Mouse (Mus musculus): Measurements from ENCODE around the gene Grid1. TPM values are rescaled to one million over a fixed set of nuclear protein-coding genes. Genes with fewer than 3 reads are reported as not detected.

The Grid1 gene
- polyA plus RNA-seq (2015; fragmentation: Nextera tagmentation; extraction: Ambion mirVana): 0.02 and 0.29 TPM in 2 replicates

GRCm38 (mm10) chr14:34819919-34820652 lies at the start of gene Grid1:
Grid1 (plus strand) TSS chr14:34820108.
- no peak for TF ChIP-seq EP300 (IDR thresholded peaks at IDR 0.05)
- TF ChIP-seq CTCF (IDR thresholded peaks at IDR 0.05): no peak
- Histone ChIP-seq H3K4me1 (ENCODE audit: insufficient read depth, low read depth, low read length) (no peaks in the 10 kb centered on the region), H3K4me2 (replicated peaks; ENCODE audit: low read depth, low read length) (peak within 1 kb of the TSS; percentile 65), H3K4me3 (ENCODE audit: low read depth, low read length) (peak within 1 kb of the TSS; percentile 40), H3K9me3 (ENCODE audit: low read length) (no peaks in the 10 kb centered on the region), H3K27me3 (replicated peaks; ENCODE audit: insufficient read depth, low read length) (peaks cover 75% of the 10 kb centered on the region), H3K27ac (ENCODE audit: low read length) (no peak within 1 kb of the TSS), H3K9ac (replicated peaks; ENCODE audit: low read depth) (no peak within 1 kb of the TSS), H3K36me3 (ENCODE audit: insufficient read depth, low read length) (no peaks in the 10 kb centered on the region)
- DNase-seq (ENCODE audit: low spot score) (no peak), ATAC-seq (peak; percentile 39)
- 3% methylated on average over 47 of the region's 96 CpGs for WGBS

- ATAC-seq (no peak), DNase-seq (ENCODE audit: low spot score) (no peak)
- Histone ChIP-seq H3K36me3 (ENCODE audit: insufficient read depth, low read length) (no peaks in the 10 kb centered on the region), H3K27me3 (replicated peaks; ENCODE audit: insufficient read depth, low read length) (0 out of 2 replicates have a peak, but pooled peaks cover 9% of the 10 kb centered on the region), H3K4me3 (ENCODE audit: low read depth, low read length) (no peak overlapping the region), H3K4me1 (ENCODE audit: insufficient read depth, low read depth, low read length) (peaks cover 5% of the 10 kb centered on the region; the same call in 1 of the 2 replicates), H3K27ac (ENCODE audit: low read length) (no peak overlapping the region), H3K4me2 (replicated peaks; ENCODE audit: low read depth, low read length) (no peak overlapping the region), H3K9ac (replicated peaks; ENCODE audit: low read depth) (no peak overlapping the region), H3K9me3 (ENCODE audit: low read length) (no peaks in the 10 kb centered on the region)
- TF ChIP-seq CTCF (IDR thresholded peaks at IDR 0.05): no peak
- TF ChIP-seq EP300 (IDR thresholded peaks at IDR 0.05): no peak
- 85% methylated on average over 6 of the region's 6 CpGs for WGBS
Observed at GRCm38 (mm10) chr14:34770467-34770866, 49.4 kb upstream of the Grid1 start.

- no peaks in the 10 kb centered on the region for H3K9me3 ChIP-seq (ENCODE audit: low read length)
- no peak for ATAC-seq
- H3K27ac ChIP-seq (ENCODE audit: low read length): no peak overlapping the region
- 32% methylated on average over 9 of the region's 9 CpGs for WGBS
- H3K36me3 ChIP-seq (ENCODE audit: insufficient read depth, low read length): no peaks in the 10 kb centered on the region
- no peak overlapping the region for H3K9ac ChIP-seq (replicated peaks; ENCODE audit: low read depth)
- H3K27me3 ChIP-seq (replicated peaks; ENCODE audit: insufficient read depth, low read length): 0 out of 2 replicates have a peak, but pooled peaks cover 9% of the 10 kb centered on the region
- no peak overlapping the region for H3K4me2 ChIP-seq (replicated peaks; ENCODE audit: low read depth, low read length)
- no peak for DNase-seq (ENCODE audit: low spot score)
- TF ChIP-seq CTCF (IDR thresholded peaks at IDR 0.05) (no peak), EP300 (IDR thresholded peaks at IDR 0.05) (no peak)
- peaks cover 5% of the 10 kb centered on the region; the same call in 1 of the 2 replicates for H3K4me1 ChIP-seq (ENCODE audit: insufficient read depth, low read depth, low read length)
- H3K4me3 ChIP-seq (ENCODE audit: low read depth, low read length): no peak overlapping the region
Observed at GRCm38 (mm10) chr14:34771601-34772000, 48.3 kb upstream of the Grid1 start.

- no peak for TF ChIP-seq CTCF (IDR thresholded peaks at IDR 0.05)
- TF ChIP-seq EP300 (IDR thresholded peaks at IDR 0.05): no peak
- 54% methylated on average over 7 of the region's 7 CpGs for whole genome bisulfite sequencing
- H3K27me3 ChIP-seq (replicated peaks; ENCODE audit: insufficient read depth, low read length): 0 out of 2 replicates have a peak, but pooled peaks cover 9% of the 10 kb centered on the region
- peaks cover 5% of the 10 kb centered on the region; the same call in 1 of the 2 replicates for H3K4me1 ChIP-seq (ENCODE audit: insufficient read depth, low read depth, low read length)
- DNase-seq (ENCODE audit: low spot score) (no peak), ATAC-seq (no peak)
- no peaks in the 10 kb centered on the region for H3K36me3 ChIP-seq (ENCODE audit: insufficient read depth, low read length)
- H3K4me2 ChIP-seq (replicated peaks; ENCODE audit: low read depth, low read length): no peak overlapping the region
- no peaks in the 10 kb centered on the region for H3K9me3 ChIP-seq (ENCODE audit: low read length)
- H3K9ac ChIP-seq (replicated peaks; ENCODE audit: low read depth): no peak overlapping the region
- no peak overlapping the region for H3K4me3 ChIP-seq (ENCODE audit: low read depth, low read length)
- H3K27ac ChIP-seq (ENCODE audit: low read length): no peak overlapping the region
Observed at GRCm38 (mm10) chr14:34772132-34772531, 47.8 kb upstream of the Grid1 start.

- no peak overlapping the region for H3K4me2 ChIP-seq (replicated peaks; ENCODE audit: low read depth, low read length)
- H3K27ac ChIP-seq (ENCODE audit: low read length): no peak overlapping the region
- H3K27me3 ChIP-seq (replicated peaks; ENCODE audit: insufficient read depth, low read length): 0 out of 2 replicates have a peak, but pooled peaks cover 9% of the 10 kb centered on the region
- DNase-seq (ENCODE audit: low spot score): no peak
- no peak for TF ChIP-seq CTCF (IDR thresholded peaks at IDR 0.05)
- no peak for TF ChIP-seq EP300 (IDR thresholded peaks at IDR 0.05)
- no peak for ATAC-seq
- no peak overlapping the region for H3K4me3 ChIP-seq (ENCODE audit: low read depth, low read length)
- no peaks in the 10 kb centered on the region for H3K36me3 ChIP-seq (ENCODE audit: insufficient read depth, low read length)
- WGBS: 60% methylated on average over 3 of the region's 3 CpGs
- no peak overlapping the region for H3K9ac ChIP-seq (replicated peaks; ENCODE audit: low read depth)
- H3K9me3 ChIP-seq (ENCODE audit: low read length): no peaks in the 10 kb centered on the region
- H3K4me1 ChIP-seq (ENCODE audit: insufficient read depth, low read depth, low read length): no peaks in the 10 kb centered on the region; the same call in 1 of the 2 replicates
Observed at GRCm38 (mm10) chr14:34773681-34774080, 46.2 kb upstream of the Grid1 start.

DNA sequence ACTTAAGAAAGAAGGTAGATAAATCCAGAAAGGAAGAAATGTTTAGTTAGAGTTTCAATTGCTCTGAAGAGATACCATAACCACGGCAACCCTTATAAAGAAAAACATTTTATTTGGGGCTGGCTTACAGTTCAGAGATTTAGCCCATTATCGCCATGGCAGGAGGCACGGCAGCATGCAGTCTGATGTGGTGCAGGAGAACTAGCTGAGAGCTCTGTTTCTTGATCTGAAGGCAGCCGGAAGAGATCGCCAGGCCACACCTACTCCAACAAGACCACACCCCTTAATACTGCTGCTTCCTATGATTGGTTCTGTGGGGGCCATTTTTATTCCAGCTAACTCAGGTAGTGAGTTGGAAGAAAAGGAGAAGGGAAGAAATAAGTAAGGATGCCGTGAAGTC lies 45.7 kb upstream of the Grid1 start:
- Histone ChIP-seq H3K36me3 (ENCODE audit: insufficient read depth, low read length) (no peaks in the 10 kb centered on the region), H3K9ac (replicated peaks; ENCODE audit: low read depth) (no peak overlapping the region), H3K4me1 (ENCODE audit: insufficient read depth, low read depth, low read length) (no peaks in the 10 kb centered on the region), H3K27ac (ENCODE audit: low read length) (no peak overlapping the region), H3K27me3 (replicated peaks; ENCODE audit: insufficient read depth, low read length) (0 out of 2 replicates have a peak, but pooled peaks cover 7% of the 10 kb centered on the region), H3K9me3 (ENCODE audit: low read length) (no peaks in the 10 kb centered on the region), H3K4me2 (replicated peaks; ENCODE audit: low read depth, low read length) (no peak overlapping the region), H3K4me3 (ENCODE audit: low read depth, low read length) (no peak overlapping the region)
- ATAC-seq (no peak), DNase-seq (ENCODE audit: low spot score) (no peak)
- TF ChIP-seq CTCF (IDR thresholded peaks at IDR 0.05) (no peak), EP300 (IDR thresholded peaks at IDR 0.05) (no peak)
- 72% methylated on average over 6 of the region's 6 CpGs for WGBS

Measured in lung, postnatal 0 days (tissue).